Mouse (Mus musculus): Measurements from ENCODE around the gene Kank1. TPM values are rescaled to one million over a fixed set of nuclear protein-coding genes. Genes with fewer than 3 reads are reported as not detected.

Gene Kank1
- total RNA-seq, 2 experiments from 2014 or later, result 28.4 to 29.5 TPM

GRCm38 (mm10) chr19:25251610-25252140, 14.9 kb downstream of the Kank1 start:
- no peak for DNase-seq (ENCODE audit: low spot score in 2 of 2)

- no peak for DNase-seq (ENCODE audit: low spot score in 2 of 2)
Observed at GRCm38 (mm10) chr19:25253198-25253597, 16.4 kb downstream of the Kank1 start.

GRCm38 (mm10) chr19:25253628-25254027, 16.9 kb downstream of the Kank1 start:
- DNase-seq (ENCODE audit: low spot score in 2 of 2), result no peak

GRCm38 (mm10) chr19:25258321-25258720, 21.5 kb downstream of the Kank1 start:
- no peak for DNase-seq (ENCODE audit: low spot score in 2 of 2)

GRCm38 (mm10) chr19:25266181-25266580, 29.4 kb downstream of the Kank1 start:
- no peak for DNase-seq (ENCODE audit: low spot score in 2 of 2)

GRCm38 (mm10) chr19:25267247-25267646, 30.5 kb downstream of the Kank1 start:
- no peak for DNase-seq (ENCODE audit: low spot score in 2 of 2)

- DNase-seq (ENCODE audit: low spot score in 2 of 2), result peak; percentile 75 to 76
Observed at GRCm38 (mm10) chr19:25268532-25268931, 31.8 kb downstream of the Kank1 start.

GRCm38 (mm10) chr19:25271591-25271990, 34.8 kb downstream of the Kank1 start:
- no peak for DNase-seq (ENCODE audit: low spot score in 2 of 2)

GRCm38 (mm10) chr19:25273179-25273578, 36.4 kb downstream of the Kank1 start:
- no peak for DNase-seq (ENCODE audit: low spot score in 2 of 2)

GRCm38 (mm10) chr19:25276600-25277395, 40.0 kb downstream of the Kank1 start:
- DNase-seq (ENCODE audit: low spot score in 2 of 2), result no peak

- DNase-seq (ENCODE audit: low spot score in 2 of 2), result no peak
Observed at GRCm38 (mm10) chr19:25277761-25278160, 41.0 kb downstream of the Kank1 start.

- DNase-seq (ENCODE audit: low spot score in 2 of 2), result no peak
Observed at GRCm38 (mm10) chr19:25279603-25280002, 42.8 kb downstream of the Kank1 start.

- no peak for DNase-seq (ENCODE audit: low spot score in 2 of 2)
Observed at GRCm38 (mm10) chr19:25283665-25284064, 46.9 kb downstream of the Kank1 start.

- DNase-seq (ENCODE audit: low spot score in 2 of 2), result peak; percentile 83 to 88
Observed at GRCm38 (mm10) chr19:25285756-25286538, 49.2 kb downstream of the Kank1 start.

GRCm38 (mm10) chr19:25290991-25291520, 54.3 kb downstream of the Kank1 start:
- no peak for DNase-seq (ENCODE audit: low spot score in 2 of 2)

- DNase-seq (ENCODE audit: low spot score in 2 of 2), result no peak
Observed at GRCm38 (mm10) chr19:25295207-25295606, 58.4 kb downstream of the Kank1 start.

- no peak for DNase-seq (ENCODE audit: low spot score in 2 of 2)
Observed at GRCm38 (mm10) chr19:25297269-25297668, 60.5 kb downstream of the Kank1 start.

- no peak for DNase-seq (ENCODE audit: low spot score in 2 of 2)
Observed at GRCm38 (mm10) chr19:25299852-25300670, 63.3 kb downstream of the Kank1 start.

- no peak for DNase-seq (ENCODE audit: low spot score in 2 of 2)
Observed at GRCm38 (mm10) chr19:25301189-25301588, 64.4 kb downstream of the Kank1 start.

- DNase-seq (ENCODE audit: low spot score in 2 of 2), result no peak
Observed at GRCm38 (mm10) chr19:25306277-25306676, 69.5 kb downstream of the Kank1 start.

GRCm38 (mm10) chr19:25308156-25308555, 71.4 kb downstream of the Kank1 start:
- no peak for DNase-seq (ENCODE audit: low spot score in 2 of 2)

Data from layer of hippocampus, postnatal 10 days (tissue).